Mouse (Mus musculus) bone marrow macrophage, adult 2 months (primary cell): ENCODE data around the gene Pgs1.

Experiments
- CTCF ChIP-seq: IDR thresholded peaks from 2 replicates; pipeline ENCODE4 v1.5.1; 2012; ENCODE audit warnings: low read depth, mild to moderate bottlenecking, low read length, moderate library complexity
- POLR2A ChIP-seq: IDR thresholded peaks from 2 replicates; pipeline ENCODE4 v1.6.1; 2012; ENCODE audit warnings: mild to moderate bottlenecking, low read depth, low read length, borderline replicate concordance

GRCm38 (mm10) chr11:117958197-117958596, 27.9 kb upstream of the Pgs1 start:
- TF ChIP-seq CTCF, result no peak
- no peak for TF ChIP-seq POLR2A
